Mouse (Mus musculus) liver (tissue): Measurements from ENCODE around the gene Gm10447.
"Not testable (repeated sequence)": the region's sequence is repeated elsewhere in the genome, so short reads cannot be mapped to it uniquely, and the experiment has no call there.

Source experiments
- DNase-seq: peaks from one replicate; pipeline ENCODE4 v3.0.0-alpha.2; 2020; ENCODE audit warnings: mixed read lengths

Gene Gm10447

DNA sequence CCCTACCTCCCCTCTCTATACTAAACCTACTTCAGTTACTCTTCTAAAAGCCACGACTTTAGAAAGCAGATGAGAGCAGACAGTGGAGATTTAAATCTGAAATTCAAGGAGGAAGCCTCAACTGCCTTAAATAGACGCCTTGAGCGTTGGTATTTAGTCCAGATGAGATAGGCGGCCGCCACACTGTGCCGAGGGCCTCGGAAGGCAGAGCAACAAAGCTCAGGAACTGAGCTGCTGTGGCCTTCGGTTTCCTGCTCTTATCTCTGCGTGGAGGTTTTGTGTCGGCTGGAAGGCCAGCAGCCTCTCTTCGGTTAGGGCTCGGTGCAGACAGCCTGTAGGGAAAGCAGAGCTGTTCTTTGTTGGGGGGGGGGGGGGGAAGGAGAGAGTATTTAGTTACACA is 15.0 kb downstream of the Gm10447 start:
- DNase-seq: peak; percentile 56

DNA sequence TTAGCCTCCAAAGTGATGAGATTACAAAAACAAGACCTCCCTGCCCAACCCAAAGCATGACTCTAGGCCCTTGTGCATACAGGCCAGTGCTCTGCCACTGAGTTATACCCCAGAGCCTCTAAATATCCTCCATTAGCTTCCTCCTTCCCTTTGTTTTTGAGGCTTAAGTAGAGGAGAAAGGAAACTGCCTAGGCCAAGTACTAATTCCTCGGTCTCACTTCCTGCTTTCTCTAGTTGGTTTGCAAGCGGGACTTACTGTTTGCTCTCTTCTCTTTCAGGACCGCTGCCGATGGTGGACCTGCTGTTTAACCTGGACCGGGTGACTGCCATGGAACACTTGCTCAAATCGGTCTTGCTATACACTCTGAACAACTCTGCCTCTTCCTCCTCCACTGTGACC is 20.6 kb downstream of the Gm10447 start:
- DNase-seq: no peak

DNA sequence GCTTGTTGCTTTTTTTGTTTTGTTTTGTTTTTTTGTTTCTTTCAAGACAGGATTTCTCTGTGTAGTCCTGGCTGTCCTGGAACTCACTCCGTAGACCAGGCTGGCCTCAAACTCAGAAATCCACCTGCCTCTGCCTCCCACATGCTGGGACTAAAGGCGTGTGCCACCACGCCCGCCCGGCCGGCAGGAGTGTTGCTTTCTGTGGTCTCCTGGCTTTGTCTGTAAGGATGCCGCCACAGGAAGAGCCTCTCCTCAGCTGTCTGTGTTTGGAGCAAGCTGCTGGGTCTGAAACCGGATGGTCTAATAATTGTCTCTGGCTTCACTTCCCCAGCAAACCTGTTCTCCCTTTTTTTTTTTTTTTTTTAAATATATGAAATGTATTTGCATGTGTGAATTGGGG is 21.4 kb downstream of the Gm10447 start:
- DNase-seq: no peak

DNA sequence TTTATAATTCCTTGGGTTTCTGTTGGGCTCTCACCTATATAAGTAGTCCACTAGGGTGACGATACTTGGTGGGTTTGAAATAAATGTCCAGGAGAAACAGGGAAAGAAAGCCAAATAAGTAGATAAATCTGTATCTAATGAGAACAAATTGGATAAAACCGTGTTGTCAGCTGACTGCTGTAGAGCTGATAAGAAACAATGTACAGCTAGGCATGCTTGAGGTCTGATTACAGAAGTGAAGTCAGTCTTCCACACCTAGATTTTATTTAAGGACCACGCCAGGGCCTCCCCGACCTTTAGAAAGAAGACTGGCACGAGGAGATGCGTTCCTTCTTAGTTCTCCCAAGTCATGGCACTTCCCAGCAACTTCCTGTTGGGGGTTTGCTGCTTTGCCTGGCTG is 23.9 kb downstream of the Gm10447 start:
- no peak for DNase-seq

DNA sequence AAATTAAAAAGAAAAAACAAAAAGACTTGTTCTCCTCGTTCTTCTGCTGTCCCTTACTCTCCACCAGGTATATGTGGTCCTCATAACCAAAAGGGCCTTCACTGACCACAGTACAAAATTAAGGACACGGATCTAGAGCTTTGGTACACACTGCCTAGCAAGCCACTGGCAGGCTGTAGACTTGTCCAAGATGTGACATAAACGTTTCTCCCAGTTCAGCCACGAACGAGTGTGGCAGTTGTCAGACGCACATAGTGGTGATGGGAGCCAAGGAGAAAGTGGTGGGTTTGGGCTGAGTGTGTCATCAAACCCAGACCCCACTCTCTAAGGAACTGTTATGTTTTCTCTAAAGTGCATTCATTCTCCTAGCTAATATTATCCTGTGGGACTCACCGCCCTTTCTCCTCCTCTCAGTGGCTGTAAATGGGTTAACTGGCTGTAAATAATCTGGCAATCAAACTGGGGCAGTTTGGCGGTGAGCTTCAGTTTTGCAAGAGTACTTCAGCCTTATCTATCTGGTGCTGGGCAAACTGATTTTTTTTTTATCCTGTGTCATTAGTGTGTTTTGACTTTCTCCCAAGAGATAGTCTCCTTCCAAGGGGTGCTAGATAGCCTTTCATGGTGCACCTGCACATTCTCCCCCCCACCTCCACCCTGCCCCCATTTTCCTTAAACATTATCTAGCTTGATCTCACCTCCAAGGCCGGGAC is 25.4 kb downstream of the Gm10447 start:
- peak; percentile 35 for DNase-seq

DNA sequence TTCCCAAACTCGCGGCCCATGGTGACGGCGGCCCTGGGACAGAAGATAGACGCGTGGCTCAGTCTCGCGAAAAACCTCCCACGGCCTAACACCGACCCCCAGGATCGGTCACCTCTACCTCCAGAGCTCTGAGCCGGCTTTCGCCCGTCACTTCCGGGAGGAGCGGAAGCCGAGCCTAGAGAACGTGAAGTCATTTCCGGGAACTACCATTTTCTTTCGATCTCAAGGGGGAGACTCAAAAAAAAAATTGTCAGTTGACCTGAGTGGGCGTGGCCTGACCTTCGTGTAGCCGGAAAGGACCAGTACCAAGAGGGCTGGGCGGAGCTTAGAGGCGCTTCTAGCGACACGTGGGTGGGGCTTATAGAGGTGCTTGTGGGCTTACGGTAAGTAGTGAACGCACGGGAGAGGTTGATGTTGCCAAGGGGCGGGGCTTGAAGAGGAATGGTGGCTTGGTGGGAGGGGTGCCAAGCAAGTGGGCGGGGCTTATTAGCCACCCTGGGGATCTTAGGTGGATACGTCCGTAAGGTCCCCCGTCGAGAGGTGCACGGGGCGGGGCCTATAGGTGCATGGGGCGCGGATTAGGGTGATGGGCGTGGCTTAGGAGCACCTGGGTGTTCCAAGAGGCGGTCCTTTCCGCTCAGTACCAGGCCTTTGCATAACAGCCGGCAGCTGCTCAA is 26.1 kb downstream of the Gm10447 start, which contains the start of the genes Uqcrq and Gdf9:
TSS of gene Uqcrq (minus strand) at position 162 of the 677 bp plus-strand sequence.
TSS of gene Gdf9 (plus strand) at position 354 of the 677 bp plus-strand sequence.
- peak; percentile 99 for DNase-seq

DNA sequence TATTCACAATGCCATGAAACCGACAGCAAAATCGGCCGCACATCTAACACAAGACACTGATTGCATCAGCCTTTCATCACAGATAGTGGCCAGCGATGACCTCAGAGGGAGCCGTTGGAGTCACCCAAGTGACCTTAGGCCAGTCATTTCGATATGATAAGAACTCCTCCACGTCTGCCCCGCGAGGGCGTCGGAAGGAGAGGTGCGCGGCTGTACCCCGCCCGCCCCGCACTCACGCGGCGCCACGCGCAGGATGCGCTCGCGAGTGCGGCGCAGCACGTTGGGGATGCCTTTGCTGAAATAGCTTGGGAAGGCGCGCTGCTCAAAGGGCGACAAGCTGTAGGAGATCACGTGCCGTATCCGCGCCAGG is 26.6 kb downstream of the Gm10447 start:
- DNase-seq: peak; percentile 54

DNA sequence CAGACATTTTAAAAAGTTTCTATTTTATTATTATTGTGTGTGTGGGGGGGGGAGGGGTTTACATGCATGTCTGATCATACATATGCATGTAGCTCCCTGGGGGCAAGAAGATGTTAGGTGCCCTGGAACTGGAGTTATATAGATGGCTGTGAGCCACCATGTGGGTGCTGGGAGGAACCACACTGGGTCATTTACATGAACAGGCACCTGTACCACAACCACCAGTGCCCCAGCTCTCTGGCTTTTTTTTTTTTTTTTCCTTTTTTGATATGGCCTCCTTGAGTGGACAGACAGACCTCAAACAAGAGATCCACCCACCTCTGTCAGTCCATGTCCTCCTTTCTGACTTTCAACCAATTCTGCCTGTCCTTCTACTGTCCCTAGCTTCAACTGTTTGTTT is 27.7 kb downstream of the Gm10447 start:
- no peak for DNase-seq

DNA sequence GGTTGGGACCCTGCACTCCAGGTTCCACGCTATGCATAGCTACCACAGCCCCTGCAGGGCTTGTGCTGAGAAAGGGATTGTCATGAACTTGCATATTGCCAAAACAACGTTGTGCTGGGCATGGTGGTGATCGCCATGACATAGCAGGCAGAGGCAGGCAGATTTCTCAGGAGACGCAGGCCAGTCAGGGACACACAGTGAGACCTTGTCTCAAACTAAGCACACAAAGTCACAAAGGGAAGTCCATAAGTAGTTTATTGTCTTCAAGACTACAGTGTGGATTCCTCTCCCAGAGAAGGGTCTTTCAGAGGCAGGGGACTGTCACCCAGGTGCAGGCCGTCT is 28.2 kb downstream of the Gm10447 start:
- no peak for DNase-seq

DNA sequence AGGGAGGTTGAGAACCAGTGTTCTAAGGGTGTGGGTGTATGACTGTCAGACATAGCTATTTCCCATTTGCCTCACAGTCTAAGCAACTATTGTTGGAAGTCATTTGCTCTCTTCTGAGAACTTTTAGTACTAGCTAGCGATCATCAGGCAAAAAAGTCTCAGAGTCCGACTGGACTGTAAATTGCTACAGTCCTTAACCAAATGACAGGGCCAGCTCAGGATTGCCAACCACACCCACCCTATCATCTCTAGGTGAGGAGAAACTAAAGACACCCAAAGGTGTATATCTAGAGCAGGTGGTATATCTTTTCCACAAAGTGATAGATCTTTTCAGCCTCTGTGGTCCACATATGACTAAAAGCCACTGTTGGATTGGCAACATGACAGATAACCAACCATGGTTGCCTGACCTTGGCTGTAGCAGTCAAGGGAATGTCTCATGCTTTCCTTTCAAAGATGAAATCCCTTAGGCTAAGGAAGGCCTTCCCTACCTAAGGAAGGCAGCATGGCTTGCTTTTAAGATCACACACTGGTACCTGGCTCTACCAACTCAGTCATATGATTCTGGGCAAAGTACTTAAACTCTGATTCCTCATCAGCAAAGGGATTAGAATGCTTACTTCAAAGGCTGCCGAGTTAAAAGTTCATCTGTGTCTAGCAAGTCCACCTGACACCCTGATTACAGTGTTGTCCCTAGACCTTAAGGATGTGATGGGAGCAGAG is 28.8 kb downstream of the Gm10447 start:
- DNase-seq: no peak

DNA sequence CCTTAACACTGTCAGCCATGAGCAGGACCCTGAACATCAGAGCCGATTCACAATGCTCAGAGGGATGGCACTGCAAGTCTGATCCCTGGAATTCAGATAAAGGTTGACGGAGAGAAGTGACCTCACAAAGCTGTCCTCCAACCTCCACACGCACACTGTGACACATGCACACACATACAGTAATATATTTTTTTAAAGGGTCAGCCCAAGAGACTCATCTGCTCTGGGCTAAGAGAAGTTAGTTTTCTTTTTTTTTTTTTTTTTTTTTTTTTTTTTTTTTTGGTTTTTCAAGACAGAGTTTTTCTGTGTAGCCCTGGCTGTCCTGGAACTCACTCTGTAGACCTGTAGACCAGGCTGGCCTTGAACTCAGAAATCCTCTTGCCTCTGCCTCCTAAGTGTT is 30.0 kb downstream of the Gm10447 start:
- DNase-seq: not testable (repeated sequence)

DNA sequence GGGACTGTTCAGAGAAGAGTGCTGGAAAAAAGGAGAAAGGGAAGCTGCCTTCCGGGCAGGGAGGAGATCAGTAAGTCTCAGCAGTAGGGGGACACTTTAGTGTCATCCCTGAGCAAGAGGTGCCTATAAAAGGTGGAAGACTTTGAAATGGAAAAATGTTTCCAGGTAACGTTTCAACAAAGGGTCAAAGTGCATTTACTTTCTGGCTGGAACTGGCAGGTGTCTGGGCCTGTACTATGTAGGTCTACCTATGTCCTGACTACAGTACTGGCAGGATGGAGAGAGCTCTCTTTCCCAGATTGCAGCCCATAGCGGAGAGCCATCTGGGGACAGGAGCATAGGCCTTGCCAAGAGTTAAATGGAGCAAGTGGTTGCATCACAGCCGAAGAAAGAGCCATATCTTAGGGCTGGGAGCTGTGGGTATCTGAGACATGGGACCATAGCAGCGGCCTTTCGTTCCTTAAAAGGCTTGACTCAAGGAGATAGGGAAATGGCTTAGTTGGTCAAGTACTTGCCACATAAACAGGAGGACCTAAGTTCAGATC is 31.1 kb downstream of the Gm10447 start:
- DNase-seq: no peak

DNA sequence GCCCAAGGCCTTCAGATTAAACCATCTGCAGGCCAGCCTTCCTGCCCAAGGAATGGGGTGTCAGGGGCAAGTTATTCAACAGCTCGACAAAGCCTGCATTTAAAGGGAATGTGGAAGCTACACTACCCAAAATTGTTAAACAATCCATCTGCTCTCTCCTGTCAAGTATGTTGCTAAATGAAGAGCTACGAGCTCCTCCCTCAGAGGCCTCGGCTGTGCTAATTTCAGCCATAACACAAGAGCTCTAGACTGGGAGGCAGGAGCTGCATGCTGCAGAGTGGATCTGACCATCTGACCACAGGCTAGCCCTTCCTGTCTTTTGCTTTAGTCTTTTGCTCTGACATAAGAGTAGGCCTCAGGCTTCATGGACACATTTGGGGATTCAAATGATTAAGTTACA is 31.7 kb downstream of the Gm10447 start:
- no peak for DNase-seq

DNA sequence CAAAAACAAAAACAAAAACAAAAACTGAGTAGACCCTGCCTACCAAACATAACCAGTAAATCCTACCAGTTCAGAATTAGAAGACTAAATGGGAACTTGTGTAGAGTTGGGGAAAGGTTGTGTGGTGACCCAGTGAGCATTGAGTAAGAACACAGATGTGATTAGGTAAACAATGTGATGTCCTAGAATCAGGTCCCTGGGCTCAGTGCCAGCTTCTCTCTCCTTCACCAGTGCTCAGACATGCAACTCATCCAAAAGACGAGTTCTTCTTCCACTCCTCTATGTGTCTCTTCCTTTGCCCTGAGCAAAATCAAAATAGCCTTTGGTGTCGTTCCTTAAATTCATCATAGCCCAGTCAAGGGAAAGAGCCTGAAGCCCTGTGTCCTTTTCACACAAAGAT is 32.1 kb downstream of the Gm10447 start:
- no peak for DNase-seq

DNA sequence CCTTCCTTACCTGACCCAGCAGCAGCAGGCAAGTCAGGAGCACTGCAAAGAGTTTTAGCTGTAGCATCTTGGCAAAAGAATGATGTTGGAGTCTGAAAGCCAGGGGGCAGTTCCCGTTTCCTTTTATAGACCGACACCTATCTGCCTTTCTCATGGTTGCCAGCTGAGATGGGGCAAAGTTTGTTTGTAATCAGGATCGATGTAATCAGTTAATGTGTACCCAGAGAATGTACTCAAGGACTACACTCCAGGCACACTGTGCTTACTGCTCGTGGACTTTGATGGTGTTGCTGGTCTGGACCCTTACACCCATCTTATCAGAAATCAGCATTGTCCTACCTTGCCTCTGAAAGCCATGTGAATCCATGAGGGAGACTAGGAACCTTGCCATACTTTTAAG is 33.9 kb downstream of the Gm10447 start, which contains the start of gene Leap2:
TSS of gene Leap2 (minus strand) at position 135 of the 400 bp plus-strand sequence.
- no peak for DNase-seq

DNA sequence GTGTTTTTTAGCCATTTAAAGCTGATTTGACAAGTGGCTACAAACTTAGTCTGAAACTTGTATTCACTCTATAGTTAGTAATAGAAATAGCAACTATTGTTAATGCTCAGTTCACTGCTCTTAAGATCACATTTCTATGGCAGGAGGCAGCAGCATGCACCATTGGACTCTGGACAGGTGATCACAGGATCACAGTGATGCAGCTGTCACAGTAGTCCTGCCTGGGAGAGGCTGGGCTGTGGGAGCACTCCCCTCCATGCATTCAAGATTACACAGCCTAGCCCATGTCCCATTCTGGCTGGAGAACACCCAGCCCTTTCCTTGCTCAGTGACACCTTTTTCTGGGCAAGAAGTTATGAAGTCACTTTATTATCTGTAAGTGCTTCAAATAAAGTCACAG is 38.9 kb downstream of the Gm10447 start:
- DNase-seq: no peak

DNA sequence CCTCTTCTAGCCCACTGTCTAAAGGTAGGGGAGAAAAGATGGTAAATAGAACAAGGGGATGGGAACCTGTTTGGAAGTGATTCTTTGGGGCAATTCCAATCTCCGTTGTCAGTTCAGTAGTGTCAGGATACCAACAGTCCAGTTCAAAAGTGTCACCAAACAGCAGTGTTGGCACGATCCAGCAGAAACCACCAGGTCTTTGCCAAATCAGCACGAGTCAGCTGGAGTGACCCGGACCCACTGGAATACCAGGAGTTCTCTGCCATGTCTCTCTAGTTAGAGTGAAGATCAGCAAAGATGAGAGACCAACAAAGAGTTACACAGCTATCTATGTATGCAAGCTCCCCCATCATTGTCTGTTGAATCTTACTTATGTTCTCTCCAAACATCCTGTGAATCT is 43.0 kb downstream of the Gm10447 start:
- DNase-seq: no peak

DNA sequence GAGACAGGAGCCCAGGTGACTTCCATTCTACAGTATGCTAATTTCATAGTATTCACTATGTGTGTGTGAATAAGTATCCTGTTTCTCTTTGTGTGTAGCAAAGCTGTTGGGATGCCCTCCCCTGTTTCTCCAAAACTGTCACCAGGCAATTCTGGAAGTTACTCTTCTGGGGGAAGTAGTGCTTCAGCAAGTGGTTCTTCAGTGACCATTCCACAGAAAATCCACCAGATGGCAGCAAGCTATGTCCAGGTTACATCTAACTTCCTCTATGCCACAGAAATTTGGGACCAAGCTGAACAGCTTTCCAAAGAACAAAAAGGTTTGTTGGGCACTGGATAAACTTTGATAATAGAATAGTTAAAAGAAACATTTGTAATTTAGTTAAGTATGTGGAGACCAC is 45.2 kb downstream of the Gm10447 start:
- no peak for DNase-seq
